Mouse (Mus musculus): ENCODE results near the gene Pcdh15. TPM values are rescaled to one million over a fixed set of nuclear protein-coding genes. Genes with fewer than 3 reads are reported as not detected.

The Pcdh15 gene
- polyA plus RNA-seq, 1 experiment from 2014 or later = 0.11 TPM

GRCm38 (mm10) chr10:73574711-73575297 lies 475.7 kb downstream of the Pcdh15 start:
- no peaks in the 10 kb centered on the region for H3K36me3 ChIP-seq (ENCODE audit: control insufficient read depth, insufficient read depth, low read length)
- ATAC-seq (replicated peaks; ENCODE audit: insufficient number of reproducible peaks, low FRiP score, low TSS enrichment) = no peak
- 83% methylated on average over 5 of the region's 5 CpGs for WGBS (ENCODE audit: insufficient replicate concordance)

GRCm38 (mm10) chr10:73667501-73667900 lies 568.4 kb downstream of the Pcdh15 start:
- H3K27me3 ChIP-seq (ENCODE audit: control insufficient read depth, insufficient read depth, low read length) = no peaks in the 10 kb centered on the region
- no peak for ATAC-seq (replicated peaks; ENCODE audit: insufficient number of reproducible peaks, low FRiP score, low TSS enrichment)
- no peaks in the 10 kb centered on the region for H3K36me3 ChIP-seq (ENCODE audit: control insufficient read depth, insufficient read depth, low read length)
- H3K9me3 ChIP-seq (replicated peaks; ENCODE audit: control insufficient read depth, low read length) = no peaks in the 10 kb centered on the region
- no peak overlapping the region for H3K4me3 ChIP-seq (ENCODE audit: low read depth, low read length)
- no peak overlapping the region for H3K27ac ChIP-seq (ENCODE audit: low read depth, low read length)
- H3K4me2 ChIP-seq = no peak overlapping the region
- no peaks in the 10 kb centered on the region for H3K4me1 ChIP-seq (ENCODE audit: control insufficient read depth, insufficient read depth, low read length)
- 87% methylated on average over 1 of the region's 1 CpGs for WGBS (ENCODE audit: insufficient replicate concordance)
- H3K9ac ChIP-seq (ENCODE audit: low read depth, low read length) = no peak overlapping the region

More at GRCm38 (mm10) chr10:73574711-73575297, 475.7 kb downstream of the Pcdh15 start:
- Histone ChIP-seq H3K4me3 (ENCODE audit: low read depth, low read length) (no peak overlapping the region), H3K27me3 (ENCODE audit: control insufficient read depth, insufficient read depth, low read length) (no peaks in the 10 kb centered on the region), H3K9me3 (replicated peaks; ENCODE audit: control insufficient read depth, low read length) (no peaks in the 10 kb centered on the region), H3K4me1 (ENCODE audit: control insufficient read depth, insufficient read depth, low read length) (no peaks in the 10 kb centered on the region), H3K9ac (ENCODE audit: low read depth, low read length) (no peak overlapping the region), H3K27ac (ENCODE audit: low read depth, low read length) (no peak overlapping the region), H3K4me2 (no peak overlapping the region)

- Histone ChIP-seq H3K36me3 (ENCODE audit: control insufficient read depth, insufficient read depth, low read length) (no peaks in the 10 kb centered on the region), H3K9me3 (replicated peaks; ENCODE audit: control insufficient read depth, low read length) (no peaks in the 10 kb centered on the region), H3K4me1 (ENCODE audit: control insufficient read depth, insufficient read depth, low read length) (no peaks in the 10 kb centered on the region), H3K4me2 (no peak overlapping the region), H3K4me3 (ENCODE audit: low read depth, low read length) (no peak overlapping the region), H3K9ac (ENCODE audit: low read depth, low read length) (no peak overlapping the region), H3K27me3 (ENCODE audit: control insufficient read depth, insufficient read depth, low read length) (no peaks in the 10 kb centered on the region), H3K27ac (ENCODE audit: low read depth, low read length) (no peak overlapping the region)
- 56% methylated on average over 5 of the region's 5 CpGs for WGBS (ENCODE audit: insufficient replicate concordance)
- ATAC-seq (replicated peaks; ENCODE audit: insufficient number of reproducible peaks, low FRiP score, low TSS enrichment) = no peak
These were observed 601.6 kb downstream of the Pcdh15 start for GRCm38 (mm10) chr10:73700519-73701286.

- H3K4me2 ChIP-seq = no peak overlapping the region
- no peak overlapping the region for H3K4me3 ChIP-seq (ENCODE audit: low read depth, low read length)
- H3K36me3 ChIP-seq (ENCODE audit: control insufficient read depth, insufficient read depth, low read length) = no peaks in the 10 kb centered on the region
- H3K27ac ChIP-seq (ENCODE audit: low read depth, low read length) = no peak overlapping the region
- 78% methylated on average over 7 of the region's 7 CpGs for WGBS (ENCODE audit: insufficient replicate concordance)
- H3K27me3 ChIP-seq (ENCODE audit: control insufficient read depth, insufficient read depth, low read length) = no peaks in the 10 kb centered on the region
- no peaks in the 10 kb centered on the region for H3K4me1 ChIP-seq (ENCODE audit: control insufficient read depth, insufficient read depth, low read length)
- no peak overlapping the region for H3K9ac ChIP-seq (ENCODE audit: low read depth, low read length)
- no peaks in the 10 kb centered on the region for H3K9me3 ChIP-seq (replicated peaks; ENCODE audit: control insufficient read depth, low read length)
- no peak for ATAC-seq (replicated peaks; ENCODE audit: insufficient number of reproducible peaks, low FRiP score, low TSS enrichment)
These were observed 626.6 kb downstream of the Pcdh15 start for GRCm38 (mm10) chr10:73725566-73726240.

GRCm38 (mm10) chr10:73733246-73733645 lies 634.1 kb downstream of the Pcdh15 start:
- Histone ChIP-seq H3K4me2 (no peak overlapping the region), H3K4me1 (ENCODE audit: control insufficient read depth, insufficient read depth, low read length) (no peaks in the 10 kb centered on the region), H3K9me3 (replicated peaks; ENCODE audit: control insufficient read depth, low read length) (no peaks in the 10 kb centered on the region), H3K4me3 (ENCODE audit: low read depth, low read length) (no peak overlapping the region), H3K36me3 (ENCODE audit: control insufficient read depth, insufficient read depth, low read length) (no peaks in the 10 kb centered on the region), H3K27me3 (ENCODE audit: control insufficient read depth, insufficient read depth, low read length) (no peaks in the 10 kb centered on the region), H3K9ac (ENCODE audit: low read depth, low read length) (no peak overlapping the region), H3K27ac (ENCODE audit: low read depth, low read length) (no peak overlapping the region)
- no peak for ATAC-seq (replicated peaks; ENCODE audit: insufficient number of reproducible peaks, low FRiP score, low TSS enrichment)
- 82% methylated on average over 7 of the region's 7 CpGs for WGBS (ENCODE audit: insufficient replicate concordance)

GRCm38 (mm10) chr10:73749021-73749420 lies 649.9 kb downstream of the Pcdh15 start:
- ATAC-seq (replicated peaks; ENCODE audit: insufficient number of reproducible peaks, low FRiP score, low TSS enrichment) = no peak
- no peaks in the 10 kb centered on the region for H3K36me3 ChIP-seq (ENCODE audit: control insufficient read depth, insufficient read depth, low read length)
- H3K27ac ChIP-seq (ENCODE audit: low read depth, low read length) = no peak overlapping the region
- H3K27me3 ChIP-seq (ENCODE audit: control insufficient read depth, insufficient read depth, low read length) = no peaks in the 10 kb centered on the region
- no peaks in the 10 kb centered on the region for H3K4me1 ChIP-seq (ENCODE audit: control insufficient read depth, insufficient read depth, low read length)
- no peak overlapping the region for H3K4me3 ChIP-seq (ENCODE audit: low read depth, low read length)
- H3K4me2 ChIP-seq = no peak overlapping the region
- 66% methylated on average over 2 of the region's 2 CpGs for WGBS (ENCODE audit: insufficient replicate concordance)
- H3K9ac ChIP-seq (ENCODE audit: low read depth, low read length) = no peak overlapping the region
- H3K9me3 ChIP-seq (replicated peaks; ENCODE audit: control insufficient read depth, low read length) = no peaks in the 10 kb centered on the region

GRCm38 (mm10) chr10:73753876-73754275 lies 654.7 kb downstream of the Pcdh15 start:
- H3K4me2 ChIP-seq = no peak overlapping the region
- H3K27ac ChIP-seq (ENCODE audit: low read depth, low read length) = no peak overlapping the region
- H3K4me3 ChIP-seq (ENCODE audit: low read depth, low read length) = no peak overlapping the region
- H3K4me1 ChIP-seq (ENCODE audit: control insufficient read depth, insufficient read depth, low read length) = no peaks in the 10 kb centered on the region
- no peaks in the 10 kb centered on the region for H3K9me3 ChIP-seq (replicated peaks; ENCODE audit: control insufficient read depth, low read length)
- H3K27me3 ChIP-seq (ENCODE audit: control insufficient read depth, insufficient read depth, low read length) = no peaks in the 10 kb centered on the region
- ATAC-seq (replicated peaks; ENCODE audit: insufficient number of reproducible peaks, low FRiP score, low TSS enrichment) = no peak
- WGBS (ENCODE audit: insufficient replicate concordance) = 46% methylated on average over 3 of the region's 3 CpGs
- no peaks in the 10 kb centered on the region for H3K36me3 ChIP-seq (ENCODE audit: control insufficient read depth, insufficient read depth, low read length)
- no peak overlapping the region for H3K9ac ChIP-seq (ENCODE audit: low read depth, low read length)

- Histone ChIP-seq H3K36me3 (ENCODE audit: control insufficient read depth, insufficient read depth, low read length) (no peaks in the 10 kb centered on the region), H3K9me3 (replicated peaks; ENCODE audit: control insufficient read depth, low read length) (no peaks in the 10 kb centered on the region), H3K27ac (ENCODE audit: low read depth, low read length) (no peak overlapping the region), H3K27me3 (ENCODE audit: control insufficient read depth, insufficient read depth, low read length) (no peaks in the 10 kb centered on the region), H3K9ac (ENCODE audit: low read depth, low read length) (no peak overlapping the region), H3K4me1 (ENCODE audit: control insufficient read depth, insufficient read depth, low read length) (no peaks in the 10 kb centered on the region), H3K4me2 (no peak overlapping the region), H3K4me3 (ENCODE audit: low read depth, low read length) (no peak overlapping the region)
- WGBS (ENCODE audit: insufficient replicate concordance) = 53% methylated on average over 4 of the region's 4 CpGs
- ATAC-seq (replicated peaks; ENCODE audit: insufficient number of reproducible peaks, low FRiP score, low TSS enrichment) = no peak
These were observed 683.8 kb downstream of the Pcdh15 start for GRCm38 (mm10) chr10:73782945-73783344.
